Mouse (Mus musculus): ENCODE measurements around the gene Pla2g3.
A peak's percentile ranks its signal among the peaks of the same experiment; 100 is the strongest.

Pla2g3 gene

DNA sequence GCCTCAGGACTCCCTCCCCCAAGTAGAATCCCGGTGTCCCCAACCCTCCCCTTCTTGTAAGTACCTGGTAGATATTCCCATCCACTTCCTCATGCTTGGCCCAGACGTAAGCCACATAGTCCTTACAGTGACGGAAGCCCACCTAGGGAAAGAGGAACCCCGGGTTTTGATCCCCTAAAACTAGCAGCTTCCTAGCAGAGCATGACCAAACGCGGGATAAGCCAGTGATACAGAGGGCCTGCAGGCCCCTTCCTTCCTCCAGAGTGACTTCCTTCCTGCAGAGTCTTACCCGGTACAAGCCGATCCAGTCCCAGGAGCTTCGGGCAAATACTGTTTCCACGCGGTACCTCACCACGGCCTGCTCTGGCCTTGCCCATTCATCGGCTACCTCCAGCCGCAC, 7.4 kb downstream of the Pla2g3 start:
- DNase-seq, result no peak

DNA sequence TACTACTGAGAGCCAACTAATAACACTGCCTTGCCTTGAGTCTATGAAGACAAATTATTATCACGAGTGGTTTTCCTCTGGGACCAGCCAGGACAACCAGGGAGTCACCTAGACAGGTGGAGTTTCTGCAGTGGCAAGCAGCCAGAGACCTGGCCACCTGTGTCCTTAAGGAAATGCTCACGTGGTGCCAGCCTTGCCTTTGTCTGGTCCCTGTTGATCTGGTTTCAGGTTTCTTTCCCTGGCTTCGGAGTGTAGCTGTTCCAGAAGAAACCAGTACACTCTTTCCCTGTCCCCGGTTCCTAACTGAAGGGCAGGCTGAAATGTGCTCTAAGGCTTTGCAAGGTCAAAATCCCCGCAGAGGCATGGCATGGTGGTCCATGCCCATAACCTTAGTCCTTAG, 8.7 kb downstream of the Pla2g3 start:
- DNase-seq, result no peak

DNA sequence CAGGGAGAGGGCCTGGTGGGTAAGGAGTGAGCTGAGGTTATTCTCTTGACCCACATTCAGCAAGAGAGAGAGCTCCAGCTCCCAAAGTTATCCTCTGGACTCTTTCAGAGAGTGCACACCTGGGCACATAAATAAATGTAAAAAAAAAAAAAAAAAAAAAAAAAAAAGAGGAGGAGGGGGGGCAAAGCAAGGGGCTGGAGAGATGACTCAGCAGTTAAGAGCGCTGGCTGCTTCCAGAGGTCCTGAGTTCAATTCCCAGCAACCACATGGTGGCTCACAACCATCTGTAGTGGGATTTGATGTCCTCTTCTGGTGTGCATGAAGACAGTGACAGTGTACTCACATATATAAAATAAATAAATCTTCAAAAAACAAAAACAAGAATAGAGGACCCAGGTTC, 9.2 kb downstream of the Pla2g3 start:
- no peak for DNase-seq

DNA sequence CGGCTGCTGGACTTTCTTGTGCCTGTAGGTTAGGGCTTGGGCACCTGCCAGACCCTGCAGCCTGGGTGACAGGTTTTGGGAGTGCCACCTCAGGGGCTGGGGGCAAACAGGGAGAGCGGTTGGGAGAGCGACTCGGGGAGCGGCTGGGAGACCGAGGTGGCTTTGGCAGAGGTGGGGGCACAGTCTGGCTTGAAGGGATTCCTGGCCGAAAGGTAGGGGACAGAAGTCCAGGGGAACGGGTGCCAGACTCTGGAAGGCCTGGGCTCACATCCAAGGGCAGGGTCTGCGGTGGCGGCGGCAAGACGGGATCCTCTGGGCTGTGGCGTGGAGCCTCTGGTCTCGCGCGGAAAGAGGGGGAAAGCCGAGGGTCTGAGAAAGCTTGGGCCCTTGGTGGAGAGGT, 14.0 kb downstream of the Pla2g3 start:
- DNase-seq, result no peak

DNA sequence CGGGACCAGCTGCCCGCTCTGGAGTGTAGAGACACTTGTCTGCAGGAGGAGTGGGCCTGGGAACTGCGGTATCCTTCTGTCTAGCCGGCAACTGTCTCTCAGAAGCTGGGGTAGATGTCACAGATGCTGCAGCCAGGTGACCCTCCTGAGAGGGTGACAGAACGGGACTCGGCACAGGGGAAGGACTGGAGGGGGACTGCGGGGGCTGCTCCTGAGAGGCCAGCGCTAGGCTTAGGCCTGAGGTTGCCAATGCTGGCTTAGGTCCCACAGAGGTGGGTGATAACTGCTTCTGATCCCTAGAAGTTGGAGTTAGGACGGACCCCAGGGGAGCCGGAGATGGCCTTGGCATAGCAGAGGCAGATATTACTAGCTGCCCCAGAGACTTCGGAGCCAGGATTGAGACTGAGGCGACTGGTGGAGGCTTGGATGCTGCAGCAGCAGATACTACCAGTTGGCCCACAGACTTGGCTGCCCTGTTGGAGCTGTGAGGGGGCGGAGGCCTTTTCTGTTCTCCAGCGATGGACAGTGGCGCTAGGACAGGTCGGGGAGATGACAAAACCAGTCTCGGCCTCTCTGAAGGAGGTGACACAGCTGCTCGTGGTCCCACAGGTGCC, 14.5 kb downstream of the Pla2g3 start:
- no peak for DNase-seq

DNA sequence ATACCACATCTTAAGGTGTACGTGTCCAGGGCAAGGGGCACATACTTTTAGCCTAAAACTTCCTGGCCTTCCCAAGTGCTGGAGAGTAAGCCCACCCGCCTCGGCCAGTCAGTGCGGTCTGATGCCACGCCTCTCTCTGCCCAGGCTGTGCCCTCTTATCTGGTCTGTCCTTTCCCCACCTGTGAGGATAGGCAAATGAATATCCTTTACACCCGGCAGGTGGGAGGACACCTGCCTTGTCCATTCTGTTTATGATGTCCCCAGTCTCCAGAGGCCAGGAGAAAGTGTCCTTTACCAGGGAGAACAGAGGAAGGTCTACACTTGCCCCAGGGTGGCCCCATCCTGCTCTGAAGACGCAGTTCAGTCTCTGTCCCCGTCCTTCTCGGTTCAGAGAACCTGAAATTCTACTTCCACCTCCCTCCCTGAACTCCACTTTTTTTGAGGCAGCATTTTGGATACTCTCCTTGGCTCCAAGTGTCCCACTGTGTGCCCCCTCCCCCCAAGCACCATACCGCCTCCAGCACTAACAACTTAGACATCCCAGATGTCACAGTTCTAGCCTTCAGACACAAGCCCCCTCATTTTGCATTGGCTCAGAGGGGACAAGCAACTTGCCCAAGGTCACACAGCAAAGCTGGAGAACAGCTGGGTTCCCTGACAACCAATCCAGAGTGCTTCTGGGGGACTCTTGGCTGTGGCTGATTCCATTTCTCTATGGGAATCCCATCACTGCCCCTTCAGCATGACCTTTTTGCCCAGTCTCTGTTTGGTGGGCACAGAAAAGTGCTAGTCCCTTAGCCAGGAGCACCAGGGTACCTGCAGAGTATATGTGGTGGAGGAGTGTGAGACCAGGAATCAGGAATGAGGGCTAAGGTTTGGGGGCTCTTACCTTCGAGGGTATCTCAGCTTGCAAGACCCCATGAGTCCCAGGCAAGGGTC, 15.9 kb downstream of the Pla2g3 start:
- DNase-seq, result no peak

DNA sequence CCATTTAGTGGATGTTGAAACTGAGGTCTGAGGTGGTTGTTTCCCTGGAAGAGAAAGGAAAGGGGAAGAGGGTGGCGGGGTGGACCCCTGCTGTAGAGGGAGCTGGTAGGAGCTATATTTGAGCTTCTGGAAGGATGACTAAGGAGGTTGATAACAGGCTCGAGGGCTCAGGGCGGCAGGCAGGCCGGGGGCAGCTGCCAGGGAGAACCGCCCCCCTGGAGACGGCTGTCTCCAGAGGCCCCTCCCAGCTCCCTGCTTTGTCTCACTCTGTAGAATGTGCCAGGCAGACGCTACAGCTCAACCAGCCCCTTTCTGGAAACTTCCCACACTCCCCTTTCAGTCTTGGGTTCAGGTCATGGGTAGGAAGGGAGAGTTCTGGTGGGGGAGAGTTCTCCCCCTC, 20.1 kb downstream of the Pla2g3 start:
- no peak for DNase-seq

DNA sequence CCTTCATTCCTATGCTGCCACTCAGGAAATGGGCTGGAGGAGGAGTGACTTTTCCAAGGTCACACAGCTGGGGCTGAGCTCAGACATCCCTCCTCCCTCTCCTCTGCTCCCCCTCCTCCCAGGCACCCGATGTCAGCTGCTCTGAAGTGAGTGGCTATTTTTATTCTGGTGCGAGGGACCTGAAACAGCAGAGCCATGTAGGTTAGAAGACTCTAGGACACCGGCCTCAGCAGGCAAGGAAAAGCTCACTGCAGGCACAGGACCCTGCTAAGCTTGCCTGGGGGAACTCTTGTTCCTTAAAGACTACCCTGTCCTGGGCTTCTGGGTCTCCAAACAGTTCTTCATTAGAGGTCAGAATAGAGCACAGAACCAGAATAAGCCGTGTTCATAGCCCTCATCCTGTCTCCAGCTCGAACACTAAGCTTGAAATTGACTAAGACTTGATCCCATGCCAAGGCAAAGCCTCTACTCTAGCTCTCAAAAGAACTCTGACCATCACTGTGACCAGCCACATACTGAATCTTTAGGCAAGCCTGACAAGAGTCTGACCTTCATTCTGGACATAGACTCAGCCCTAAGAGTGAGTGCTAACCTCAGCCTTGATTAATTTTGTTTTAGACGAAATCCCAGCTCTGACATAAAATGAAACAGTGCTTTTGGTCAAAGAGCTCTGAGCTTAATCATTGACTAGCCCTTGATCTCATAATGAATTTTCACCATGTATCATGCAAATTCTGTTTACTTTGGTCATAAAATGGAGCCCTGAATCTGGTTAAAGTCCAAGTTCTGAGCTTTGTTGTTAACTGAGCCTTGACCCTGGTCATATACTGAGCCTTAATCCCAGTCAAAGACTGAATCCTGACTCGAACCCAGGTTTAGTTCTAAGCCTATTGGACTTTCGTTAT, 21.3 kb downstream of the Pla2g3 start:
- no peak for DNase-seq

DNA sequence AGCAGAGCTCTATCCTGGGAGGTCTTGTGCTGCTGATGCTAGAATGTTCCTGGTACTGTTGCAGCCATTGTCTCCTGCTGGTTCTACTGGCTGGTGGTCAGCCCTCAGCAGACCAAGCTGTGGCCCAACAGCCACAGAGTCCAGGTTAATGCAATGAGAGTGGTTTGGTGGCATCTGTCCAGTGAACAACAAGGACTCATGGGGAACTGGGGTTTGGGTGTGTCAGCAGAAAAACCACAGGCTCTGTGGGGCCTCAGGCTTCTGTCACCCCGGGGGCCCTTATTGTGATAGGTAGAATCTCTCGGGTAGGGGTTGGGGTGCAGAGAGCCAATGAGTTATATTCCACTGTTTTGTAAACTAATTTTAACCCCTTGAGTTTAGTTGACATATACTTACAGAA, 22.2 kb downstream of the Pla2g3 start:
- DNase-seq, result no peak

DNA sequence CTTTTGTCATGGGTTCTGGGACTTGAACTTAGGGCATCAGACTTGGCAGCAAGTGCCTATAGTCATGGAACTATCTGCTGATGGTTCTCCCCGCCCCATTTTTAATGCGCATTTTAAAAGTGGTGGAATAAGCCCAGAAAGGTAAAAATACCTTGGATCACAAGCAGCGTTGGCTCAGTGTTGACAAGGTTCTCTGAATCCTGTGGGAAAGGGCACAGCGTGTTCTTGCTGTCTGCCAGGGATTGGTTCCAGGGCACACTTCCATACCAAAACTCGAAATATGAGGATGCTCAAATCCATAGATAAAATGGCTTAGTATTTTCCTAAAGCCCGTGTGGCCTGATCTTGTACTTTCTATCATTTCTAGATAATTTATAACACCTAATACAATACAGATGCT, 25.2 kb downstream of the Pla2g3 start:
- DNase-seq, result no peak

DNA sequence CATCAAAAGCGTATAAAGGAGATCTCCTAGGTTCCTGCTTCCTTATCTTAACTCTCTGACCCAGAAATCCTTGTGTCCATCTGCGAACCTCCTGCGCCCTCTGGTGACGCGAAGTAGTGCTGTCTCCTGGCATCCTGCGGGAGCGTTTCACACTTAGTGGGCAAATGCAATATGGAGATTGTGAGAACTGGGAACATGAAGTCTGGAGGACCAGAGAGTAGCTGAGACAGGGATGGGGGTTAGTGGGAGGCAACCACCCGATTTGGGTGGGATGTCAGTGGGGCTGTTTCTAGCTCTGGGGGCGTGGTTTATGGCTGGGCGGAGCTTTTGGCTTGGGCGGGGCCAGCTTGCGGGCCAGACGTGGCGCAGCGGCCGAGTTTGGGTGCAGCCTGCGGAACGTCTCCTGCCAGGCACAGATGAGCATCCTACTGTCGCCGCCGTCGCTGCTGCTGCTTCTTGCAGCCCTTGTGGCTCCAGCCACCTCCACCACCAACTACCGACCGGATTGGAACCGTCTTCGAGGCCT, 26.5 kb downstream of the Pla2g3 start, which contains the start of gene Selenom:
Selenom (plus strand) TSS at position 156 of the 526 bp plus-strand sequence.
- peak; percentile 89 for DNase-seq

DNA sequence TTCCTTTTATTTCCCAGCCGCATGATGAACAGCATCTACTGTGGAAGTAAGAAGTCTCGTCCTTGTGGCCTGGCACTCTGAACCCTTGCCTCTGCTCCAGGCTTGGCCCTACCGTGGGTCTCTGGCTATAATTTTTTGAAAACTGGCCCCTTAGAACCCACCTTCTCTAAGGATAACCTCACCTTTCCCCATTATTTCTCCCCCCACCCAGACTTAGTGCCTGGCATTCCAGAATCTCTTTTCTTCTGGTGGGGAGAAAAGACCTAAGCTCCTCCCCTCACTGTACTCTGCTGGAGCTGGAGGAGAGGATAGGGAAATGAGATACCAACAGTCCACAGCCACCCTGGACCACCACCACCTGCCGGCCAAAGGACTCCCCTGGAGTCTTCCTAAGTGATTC, 27.1 kb downstream of the Pla2g3 start:
- no peak for DNase-seq

DNA sequence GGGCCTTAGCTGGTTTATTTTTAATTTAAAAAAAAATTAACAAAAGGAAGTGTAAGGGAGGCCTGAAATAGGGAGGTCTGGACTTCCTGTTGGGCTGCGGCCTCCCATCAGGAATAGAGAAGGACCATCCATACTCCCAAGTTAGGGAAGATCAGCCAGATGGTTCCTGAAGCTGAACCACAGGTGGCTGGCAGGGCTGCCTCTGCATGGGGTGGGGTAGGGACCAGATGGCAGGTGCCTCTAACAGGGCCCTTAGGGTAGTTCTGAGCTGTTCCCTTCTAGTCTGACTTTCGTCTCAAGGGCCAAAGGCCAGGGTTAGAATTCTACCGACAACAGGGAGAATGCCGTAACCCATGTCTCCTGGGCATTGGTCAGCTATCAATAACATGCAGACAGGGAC, 27.6 kb downstream of the Pla2g3 start:
- DNase-seq, result no peak

DNA sequence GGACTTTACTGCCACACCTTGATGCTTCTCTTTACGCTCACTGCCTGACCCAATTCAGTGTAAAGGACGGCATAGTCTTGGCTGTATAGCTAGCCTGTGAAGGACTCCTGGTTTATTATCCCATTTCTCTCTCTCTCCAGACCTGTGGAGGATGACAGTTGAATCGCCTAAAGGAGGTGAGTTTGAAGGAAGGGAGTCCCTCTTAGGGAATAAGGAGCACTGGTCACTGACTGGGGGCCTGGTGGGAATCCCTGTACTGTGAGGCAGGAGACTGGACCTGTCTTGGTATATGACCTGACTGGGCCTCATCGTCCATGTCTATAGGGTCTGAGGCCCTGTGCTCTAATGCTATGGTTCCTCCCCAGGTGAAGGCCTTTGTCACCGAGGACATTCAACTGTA, 28.0 kb downstream of the Pla2g3 start:
- no peak for DNase-seq

DNA sequence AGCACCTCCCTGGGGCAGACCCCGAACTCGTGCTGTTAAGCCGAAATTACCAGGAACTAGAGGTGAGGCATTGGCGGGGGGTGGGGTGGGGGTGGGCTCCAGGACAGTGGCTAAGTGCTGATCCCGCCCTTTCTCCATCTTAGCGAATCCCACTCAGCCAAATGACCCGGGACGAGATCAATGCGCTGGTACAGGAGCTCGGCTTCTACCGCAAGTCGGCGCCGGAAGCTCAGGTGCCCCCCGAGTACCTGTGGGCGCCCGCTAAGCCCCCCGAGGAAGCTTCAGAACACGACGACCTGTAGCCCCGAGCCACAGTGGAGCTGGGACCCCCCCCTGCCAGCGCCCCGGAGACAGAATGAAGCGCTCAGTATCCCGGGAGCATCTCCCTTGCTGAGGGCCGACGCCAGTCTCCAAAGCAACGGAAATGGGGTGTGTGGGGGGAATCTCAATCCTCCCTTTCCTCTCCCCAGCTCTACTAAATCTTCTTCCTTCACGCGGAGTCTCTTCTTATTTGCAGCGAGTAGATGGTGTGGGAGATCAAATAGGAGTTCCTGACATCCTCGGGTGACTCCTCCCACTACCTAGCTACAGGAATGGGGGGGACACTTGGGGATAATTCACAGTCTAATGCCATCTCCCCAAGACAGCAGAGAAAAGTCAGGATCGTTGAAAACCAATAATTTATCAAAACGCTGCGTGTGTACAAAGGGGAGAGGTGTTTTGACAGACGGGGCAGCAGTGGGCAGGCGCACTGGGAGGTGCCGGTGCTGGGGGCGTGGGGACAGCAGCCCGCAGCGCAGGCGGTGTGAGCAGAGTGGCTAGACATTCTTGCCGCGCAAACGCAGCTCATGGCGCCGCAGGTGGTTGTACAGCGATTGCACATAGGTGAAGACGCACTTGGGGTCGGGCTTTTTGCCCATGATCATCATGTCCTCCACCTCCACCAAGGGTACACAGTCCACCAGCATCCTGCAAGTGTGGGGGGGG, 29.1 kb downstream of the Pla2g3 start:
- peak; percentile 66 for DNase-seq

DNA sequence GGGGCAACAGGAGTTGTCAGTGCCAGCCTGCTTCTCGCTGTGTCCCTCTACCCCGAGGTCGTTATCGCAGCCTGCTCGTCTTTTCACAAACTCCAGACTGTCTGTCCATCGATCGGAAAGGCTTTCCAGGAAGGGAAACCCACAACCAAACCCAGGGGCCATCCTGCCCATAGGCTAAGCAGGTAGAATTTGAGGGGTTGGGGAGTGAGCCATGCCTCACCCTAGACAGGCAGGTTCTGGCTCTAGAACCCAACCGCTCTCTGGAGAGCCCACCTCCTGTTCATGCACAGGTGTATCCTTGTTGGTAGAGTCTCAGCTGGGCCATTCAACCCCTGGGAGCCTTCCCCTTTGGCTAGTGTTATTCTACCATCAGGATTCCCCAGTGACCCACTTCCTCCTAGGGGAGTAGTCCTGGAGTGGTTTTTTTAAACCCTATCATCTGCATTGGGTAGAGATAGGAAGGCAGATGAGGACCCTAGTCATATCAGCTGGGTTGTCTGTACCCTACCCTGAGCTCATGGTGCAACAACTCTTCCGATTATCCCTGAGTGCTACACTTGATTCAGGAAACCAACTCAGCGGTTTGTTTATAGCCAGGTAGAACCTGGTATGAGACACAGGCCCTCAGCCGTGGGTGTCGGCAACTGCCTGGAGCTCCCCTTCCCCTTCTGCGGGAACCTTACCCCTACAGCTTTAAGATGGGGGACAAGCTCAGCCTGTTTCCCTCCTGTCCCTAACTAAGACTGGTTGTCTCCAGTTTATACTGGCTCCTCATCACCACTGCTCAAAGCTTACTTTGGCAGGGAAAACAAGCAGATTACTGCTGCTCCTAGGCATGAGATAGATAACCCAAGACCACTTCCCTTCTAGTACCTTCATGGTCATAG, 30.0 kb downstream of the Pla2g3 start:
- DNase-seq, result no peak

DNA sequence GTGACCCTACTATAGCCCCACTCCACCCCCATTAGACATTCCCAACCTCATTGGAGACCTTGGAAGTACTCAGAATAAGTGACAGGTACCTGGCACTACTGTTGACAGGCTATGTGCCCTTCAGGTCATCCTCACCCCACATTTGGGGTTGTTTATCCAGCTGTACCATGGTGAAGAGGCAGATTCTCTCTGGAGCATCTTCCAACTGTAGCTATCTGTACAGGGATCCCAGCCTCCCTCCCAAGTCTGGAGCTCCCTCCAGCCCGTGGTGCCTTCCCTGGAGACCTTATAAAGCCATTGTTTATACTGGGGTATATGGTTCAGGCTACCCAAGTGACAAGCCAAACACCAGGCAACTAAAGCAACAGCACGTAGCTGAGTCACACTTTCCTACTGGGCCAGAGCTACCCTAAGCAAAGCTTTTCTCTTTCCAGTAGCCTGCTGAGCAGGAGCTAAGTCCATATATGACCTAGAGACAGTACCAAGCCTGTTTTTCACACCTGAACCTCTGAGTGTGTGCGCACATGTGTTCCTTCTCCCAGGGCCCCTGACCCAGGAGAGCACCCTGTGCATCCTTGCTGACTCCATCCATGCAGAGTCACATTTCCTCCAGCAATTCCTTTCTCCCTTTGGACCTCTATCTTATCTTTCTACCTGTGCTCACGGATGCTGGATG, 31.1 kb downstream of the Pla2g3 start:
- no peak for DNase-seq

DNA sequence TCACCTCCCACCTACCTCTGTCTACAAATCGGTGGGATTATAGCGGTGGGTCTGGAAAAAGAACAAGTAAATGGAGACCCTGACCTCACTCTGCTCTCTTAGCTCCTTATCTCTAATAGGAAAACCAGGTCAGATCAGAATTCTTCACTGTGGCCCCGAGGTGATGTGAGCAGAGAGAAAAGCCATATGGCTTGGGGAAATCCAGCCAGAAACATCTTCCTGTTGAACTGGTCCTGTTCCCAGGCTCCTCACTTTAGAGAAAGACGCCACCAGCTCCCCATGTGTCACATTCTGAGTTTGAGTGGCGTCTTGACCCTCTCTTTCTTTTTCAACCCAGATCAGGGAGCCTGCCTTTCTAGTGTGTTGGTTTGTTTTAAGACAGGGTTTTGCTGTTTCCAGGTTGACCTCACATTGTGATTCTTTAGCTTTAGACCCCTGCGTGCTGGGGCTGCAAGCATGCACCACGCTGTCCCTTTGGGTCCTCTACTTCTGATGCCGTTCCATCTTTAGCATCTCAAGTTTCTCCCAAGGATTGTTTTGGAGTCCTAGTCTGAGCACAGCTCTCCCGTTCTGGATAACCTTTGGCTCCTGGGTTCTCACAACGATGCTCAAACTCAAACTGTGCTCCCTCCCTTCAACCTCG, 31.8 kb downstream of the Pla2g3 start:
- DNase-seq, result no peak

DNA sequence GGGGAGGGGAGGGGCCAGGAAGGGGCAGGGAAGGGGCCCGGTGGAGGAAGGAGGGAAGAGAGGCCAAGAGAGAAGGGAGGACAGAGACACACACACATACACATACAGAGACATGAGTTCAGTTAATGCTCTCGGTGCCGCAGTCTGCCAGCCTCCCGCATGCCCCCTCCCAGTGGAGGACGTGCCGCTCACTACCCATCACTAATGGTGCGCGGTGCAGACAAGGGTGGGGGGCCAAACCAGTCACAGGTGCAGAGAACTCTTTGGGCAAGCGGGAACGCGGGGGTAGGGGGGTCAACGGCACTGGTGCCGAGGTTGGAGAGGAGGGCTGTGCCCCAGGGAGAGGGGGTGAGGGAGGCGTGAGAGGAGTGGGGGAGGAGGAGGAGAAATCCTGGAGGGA, 32.8 kb downstream of the Pla2g3 start:
- no peak for DNase-seq

Measured in retina, postnatal 1 day (tissue).